Mouse (Mus musculus): ENCODE measurements at regions not wholly inside any gene's neighbourhood (a gene's known extent, or its start where the extent isn't known, plus 50 kb on each side); places are given as distances from the start of the nearest gene placed in this dataset.
"Not testable (repeated sequence)": the region's sequence is repeated elsewhere in the genome, so short reads cannot be mapped to it uniquely, and the experiment has no call there.

GRCm38 (mm10) chr6:24384193-24384888 is 130.5 kb downstream of the Iqub start:
- DNase-seq (ENCODE audit: low spot score), result no peak

GRCm38 (mm10) chr6:24379859-24380258 is 135.0 kb downstream of the Iqub start:
- no peak for DNase-seq (ENCODE audit: low spot score)

- DNase-seq (ENCODE audit: low spot score), result no peak
These were observed 138.1 kb downstream of the Iqub start for GRCm38 (mm10) chr6:24376728-24377127.

- DNase-seq (ENCODE audit: low spot score), result no peak
These were observed 141.7 kb downstream of the Iqub start for GRCm38 (mm10) chr6:24373161-24373560.

- no peak for DNase-seq (ENCODE audit: low spot score)
These were observed 143.2 kb downstream of the Iqub start for GRCm38 (mm10) chr6:24371680-24372079.

GRCm38 (mm10) chr6:24350882-24351281 is 164.0 kb downstream of the Iqub start:
- peak; percentile 20 for DNase-seq (ENCODE audit: low spot score)

- no peak for DNase-seq (ENCODE audit: low spot score)
These were observed 166.3 kb downstream of the Iqub start for GRCm38 (mm10) chr6:24348481-24349062.

- DNase-seq (ENCODE audit: low spot score), result no peak
These were observed 167.0 kb downstream of the Iqub start for GRCm38 (mm10) chr6:24347745-24348480.

- no peak for DNase-seq (ENCODE audit: low spot score)
These were observed 172.4 kb downstream of the Iqub start for GRCm38 (mm10) chr6:24342471-24342870.

- no peak for DNase-seq (ENCODE audit: low spot score)
These were observed 172.8 kb downstream of the Iqub start for GRCm38 (mm10) chr6:24342056-24342455.

GRCm38 (mm10) chr6:24340107-24340506 is 172.2 kb upstream of the Slc13a1 start:
- DNase-seq (ENCODE audit: low spot score), result not testable (repeated sequence)

GRCm38 (mm10) chr6:24325215-24325614 is 157.3 kb upstream of the Slc13a1 start:
- DNase-seq (ENCODE audit: low spot score), result no peak

GRCm38 (mm10) chr6:24324718-24325117 is 156.8 kb upstream of the Slc13a1 start:
- DNase-seq (ENCODE audit: low spot score), result no peak

- no peak for DNase-seq (ENCODE audit: low spot score)
These were observed 154.5 kb upstream of the Slc13a1 start for GRCm38 (mm10) chr6:24322371-24322770.

- no peak for DNase-seq (ENCODE audit: low spot score)
These were observed 151.0 kb upstream of the Slc13a1 start for GRCm38 (mm10) chr6:24318862-24319261.

- DNase-seq (ENCODE audit: low spot score), result no peak
These were observed 142.8 kb upstream of the Slc13a1 start for GRCm38 (mm10) chr6:24310675-24311074.

GRCm38 (mm10) chr6:24309810-24310209 is 141.9 kb upstream of the Slc13a1 start:
- no peak for DNase-seq (ENCODE audit: low spot score)

- DNase-seq (ENCODE audit: low spot score), result no peak
These were observed 133.8 kb upstream of the Slc13a1 start for GRCm38 (mm10) chr6:24301681-24302080.

GRCm38 (mm10) chr6:24301146-24301545 is 133.3 kb upstream of the Slc13a1 start:
- DNase-seq (ENCODE audit: low spot score), result no peak

GRCm38 (mm10) chr6:24298562-24299212 is 130.8 kb upstream of the Slc13a1 start:
- no peak for DNase-seq (ENCODE audit: low spot score)

GRCm38 (mm10) chr6:24288757-24289156 is 120.9 kb upstream of the Slc13a1 start:
- not testable (repeated sequence) for DNase-seq (ENCODE audit: low spot score)

GRCm38 (mm10) chr6:24272821-24273220 is 104.9 kb upstream of the Slc13a1 start:
- no peak for DNase-seq (ENCODE audit: low spot score)

GRCm38 (mm10) chr6:24269633-24270032 is 101.7 kb upstream of the Slc13a1 start:
- DNase-seq (ENCODE audit: low spot score), result no peak

All from ovary, postnatal 14 days (tissue).